Comparison of ENCODE assay signal across 8 mouse cellular contexts in the genomic region with DNA sequence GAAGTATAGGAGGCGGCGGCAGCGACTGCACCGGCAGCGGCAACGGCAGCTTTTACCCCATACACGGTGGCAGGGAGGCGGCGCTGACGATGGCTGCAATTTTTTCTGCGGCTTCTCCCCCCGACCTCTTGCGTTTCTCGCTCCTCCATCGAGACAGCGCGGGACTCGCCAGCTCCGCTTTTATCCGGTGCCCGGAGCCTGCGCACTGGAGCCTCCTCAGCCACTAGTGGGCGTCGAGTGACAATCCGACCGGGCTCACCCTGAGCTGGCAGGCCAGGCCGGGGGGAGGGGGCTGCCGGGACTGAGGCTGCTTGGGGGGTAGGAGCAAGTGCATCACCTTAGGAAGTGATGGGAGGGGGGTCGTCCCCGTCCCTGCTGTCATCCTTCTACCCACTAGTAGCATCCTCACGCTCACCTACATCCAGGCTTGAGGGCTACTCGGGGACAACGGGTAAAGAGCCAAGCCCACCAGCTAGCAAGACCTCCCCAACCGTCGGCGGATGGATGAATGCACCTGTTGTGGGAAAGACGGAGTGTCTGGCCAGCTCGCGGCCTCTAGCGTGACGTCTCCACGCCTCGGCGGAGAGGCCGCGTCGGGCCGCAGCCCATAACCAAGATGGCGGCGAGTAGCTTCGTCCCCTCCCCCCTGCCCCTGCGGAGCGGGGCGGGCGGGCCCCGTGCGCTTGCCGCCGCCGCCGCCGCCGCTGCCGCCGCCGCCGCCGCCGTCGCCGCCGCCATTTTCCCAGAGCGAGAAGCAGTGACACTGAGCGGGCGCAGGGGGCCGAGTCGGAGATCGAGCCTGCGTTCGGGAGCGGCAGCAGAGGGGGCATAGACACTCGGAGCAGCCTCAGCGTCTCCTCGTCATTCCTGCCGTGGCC. TPM values are rescaled to one million over a fixed set of nuclear protein-coding genes. Genes with fewer than 3 reads are reported as not detected.
DNase-seq lines count a peak whose midpoint lies in the region; ATAC-seq and TF ChIP-seq lines count a peak whose summit lies in the region.

Gene Kmt2e (plus strand): TSS at position 722 of the 878 bp plus-strand sequence.

- H3K27ac ChIP-seq in CH12.LX (ENCODE audit: insufficient read depth, low read depth), result peak within 1 kb of the TSS; percentile 100
- peak within 1 kb of the TSS; percentile 100 for H3K27ac ChIP-seq in forebrain, embryonic 10.5 days
- peak within 1 kb of the TSS; percentile 98 to 100 for H3K27ac ChIP-seq in heart, embryonic 14.5 days (replicated peaks in 1 of 2; ENCODE audit: control insufficient read depth in 1 of 2, insufficient read depth in 1 of 2, low read depth in 2 of 2, low read length in 2 of 2)
- peak within 1 kb of the TSS; percentile 100 for H3K27ac ChIP-seq in liver, embryonic 13.5 days
- H3K27ac ChIP-seq in stomach, embryonic 14.5 days (ENCODE audit: low read length), result peak within 1 kb of the TSS; percentile 100

- peak; percentile 79 for ATAC-seq in heart, embryonic 14.5 days (ENCODE audit: insufficient number of reproducible peaks, insufficient read depth, low FRiP score, low read depth)
- peak; percentile 66 for ATAC-seq in liver, embryonic 13.5 days (ENCODE audit: low read depth)
- ATAC-seq in stomach, embryonic 14.5 days (ENCODE audit: insufficient number of reproducible peaks, insufficient read depth, low FRiP score, low read depth), result peak; percentile 78

- H3K79me2 ChIP-seq in CH12.LX (replicated peaks; ENCODE audit: control insufficient read depth, extremely low read depth, insufficient read depth, poor library complexity, severe bottlenecking), result peaks cover 58% of the 10 kb centered on the region

- no peaks in the 10 kb centered on the region for H3K9me3 ChIP-seq in CH12.LX (replicated peaks; ENCODE audit: low read length)
- no peaks in the 10 kb centered on the region for H3K9me3 ChIP-seq in forebrain, embryonic 10.5 days
- H3K9me3 ChIP-seq in heart, embryonic 14.5 days (ENCODE audit: control insufficient read depth, low read length), result no peaks in the 10 kb centered on the region
- H3K9me3 ChIP-seq in liver, embryonic 13.5 days (replicated peaks), result no peaks in the 10 kb centered on the region
- no peaks in the 10 kb centered on the region for H3K9me3 ChIP-seq in stomach, embryonic 14.5 days (ENCODE audit: control insufficient read depth, low read depth, low read length)

- peak within 1 kb of the TSS; percentile 76 to 98 (median 92) for H3K4me3 ChIP-seq in CH12.LX (replicated peaks in 1 of 3; ENCODE audit: low read depth in 2 of 3, low read length in 2 of 3, poor library complexity in 1 of 3)
- peak within 1 kb of the TSS; percentile 96 for H3K4me3 ChIP-seq in forebrain, embryonic 10.5 days
- H3K4me3 ChIP-seq in heart, embryonic 14.5 days (ENCODE audit: control insufficient read depth in 1 of 2, insufficient read depth in 1 of 2, low read depth in 1 of 2, low read length in 2 of 2), result peak within 1 kb of the TSS; percentile 67 to 76
- H3K4me3 ChIP-seq in liver, embryonic 13.5 days (replicated peaks), result peak within 1 kb of the TSS; percentile 97
- peak within 1 kb of the TSS; percentile 81 for H3K4me3 ChIP-seq in stomach, embryonic 14.5 days (ENCODE audit: low read depth, low read length)

- peak within 1 kb of the TSS; percentile 7; the same call in 1 of the 2 replicates for H3K4me2 ChIP-seq in CH12.LX (ENCODE audit: insufficient read depth, low read depth, poor library complexity, severe bottlenecking)
- peak within 1 kb of the TSS; percentile 97 for H3K4me2 ChIP-seq in heart, embryonic 14.5 days (ENCODE audit: low read length)
- H3K4me2 ChIP-seq in liver, embryonic 13.5 days, result peak within 1 kb of the TSS; percentile 90
- H3K4me2 ChIP-seq in stomach, embryonic 14.5 days (replicated peaks; ENCODE audit: low read depth, low read length), result peak within 1 kb of the TSS; percentile 57

- H3K27me3 ChIP-seq in CH12.LX (replicated peaks), result no peaks in the 10 kb centered on the region
- no peaks in the 10 kb centered on the region for H3K27me3 ChIP-seq in forebrain, embryonic 10.5 days (ENCODE audit: poor library complexity, severe bottlenecking)
- H3K27me3 ChIP-seq in heart, embryonic 14.5 days (ENCODE audit: control insufficient read depth, insufficient read depth, low read length), result no peaks in the 10 kb centered on the region
- no peaks in the 10 kb centered on the region for H3K27me3 ChIP-seq in liver, embryonic 13.5 days
- H3K27me3 ChIP-seq in stomach, embryonic 14.5 days (ENCODE audit: control insufficient read depth, insufficient read depth, low read length), result no peaks in the 10 kb centered on the region

- no peak for TF ChIP-seq RAD21 in CH12.LX (IDR thresholded peaks at IDR 0.05; ENCODE audit: low read depth, low read length)

- TF ChIP-seq CTCF in CH12.LX (conservative IDR thresholded peaks at IDR 0.05 in 1 of 2, IDR thresholded peaks at IDR 0.05 in 1 of 2; ENCODE audit: low read depth in 2 of 2, low read length in 2 of 2), result peak in 1 of 2 experiments; percentile 39; a peak in 2 of 4 replicates

- TF ChIP-seq POLR2A in CH12.LX (IDR thresholded peaks at IDR 0.05; ENCODE audit: low read depth, low read length), result peak; percentile 86

- dilution Hi-C loops in CH12.LX (cut with MboI; ENCODE audit: extremely low pct_ligation_motif_present, extremely low pct_unique_long_range_greater_than_20kb, low sequenced_read_pairs), result no loop called here

- in situ Hi-C loops in CH12.LX (cut with MboI; ENCODE audit: low pct_ligation_motif_present, low pct_unique_long_range_greater_than_20kb, low sequenced_read_pairs), result no loop called here

- H3K36me3 ChIP-seq in CH12.LX (replicated peaks in 1 of 2; ENCODE audit: control insufficient read depth in 1 of 2, insufficient read depth in 1 of 2, low read length in 1 of 2), result no peaks in the 10 kb centered on the region
- H3K36me3 ChIP-seq in forebrain, embryonic 10.5 days (replicated peaks), result no peaks in the 10 kb centered on the region; the same call in 1 of the 2 replicates
- no peaks in the 10 kb centered on the region for H3K36me3 ChIP-seq in heart, embryonic 14.5 days (ENCODE audit: control insufficient read depth, insufficient read depth, low read length)
- no peaks in the 10 kb centered on the region for H3K36me3 ChIP-seq in liver, embryonic 13.5 days
- no peaks in the 10 kb centered on the region for H3K36me3 ChIP-seq in stomach, embryonic 14.5 days (ENCODE audit: control insufficient read depth, insufficient read depth, low read length)

- under 1% methylated on average over 84 of the region's 85 CpGs for WGBS in forebrain, embryonic 10.5 days
- 1% methylated on average over 74 of the region's 85 CpGs for WGBS in heart, embryonic 14.5 days
- WGBS in liver, embryonic 13.5 days (ENCODE audit: insufficient replicate concordance), result under 1% methylated on average over 79 of the region's 85 CpGs
- under 1% methylated on average over 79 of the region's 85 CpGs for WGBS in stomach, embryonic 14.5 days

- peak within 1 kb of the TSS; percentile 89 for H3K9ac ChIP-seq in CH12.LX (ENCODE audit: insufficient read depth, low read depth)
- peak within 1 kb of the TSS; percentile 100 for H3K9ac ChIP-seq in heart, embryonic 14.5 days (ENCODE audit: low read length)
- H3K9ac ChIP-seq in liver, embryonic 13.5 days, result peak within 1 kb of the TSS; percentile 100
- peak within 1 kb of the TSS; percentile 99 for H3K9ac ChIP-seq in stomach, embryonic 14.5 days (replicated peaks; ENCODE audit: low read depth, low read length)

- TF ChIP-seq EP300 in CH12.LX (IDR thresholded peaks at IDR 0.05; ENCODE audit: low read length), result no peak

- peaks cover 0 to 8% of the 10 kb centered on the region in 2 experiments; a peak in 2 of 4 replicates for H3K4me1 ChIP-seq in CH12.LX (ENCODE audit: control insufficient read depth in 1 of 2, insufficient read depth in 2 of 2)
- H3K4me1 ChIP-seq in forebrain, embryonic 10.5 days, result peaks cover 46% of the 10 kb centered on the region
- H3K4me1 ChIP-seq in heart, embryonic 14.5 days (ENCODE audit: control insufficient read depth in 2 of 2, insufficient read depth in 2 of 2, low read length in 2 of 2), result peaks cover 0 to 25% of the 10 kb centered on the region in 2 experiments; a peak in 2 of 4 replicates
- peaks cover 34% of the 10 kb centered on the region for H3K4me1 ChIP-seq in liver, embryonic 13.5 days (replicated peaks)
- H3K4me1 ChIP-seq in stomach, embryonic 14.5 days (ENCODE audit: control insufficient read depth, insufficient read depth, low read length), result peaks cover 17% of the 10 kb centered on the region; the same call in 1 of the 2 replicates

- DNase-seq in CH12.LX (ENCODE audit: extremely low read depth), result peak; percentile 79
- peak; percentile 73 for DNase-seq in c-Kit-positive CD71-negative TER-119-negative erythroid progenitor cells, embryonic 14.5 days (ENCODE audit: low read depth)
- peak; percentile 89 for DNase-seq in forebrain, embryonic 10.5 days (ENCODE audit: extremely low spot score, low spot score)
- peak; percentile 95 for DNase-seq in kidney, postnatal 14 days
- peak; percentile 83 for DNase-seq in liver, embryonic 13.5 days
- peak; percentile 92 to 94 for DNase-seq in natural killer cell, adult 2 months (ENCODE audit: low spot score in 2 of 2)

TF ChIP-seq in CH12.LX, 34 proteins besides CTCF, POLR2A, EP300 and RAD21 (continues in another document):
- TF ChIP-seq ZMIZ1 (IDR thresholded peaks at IDR 0.05; ENCODE audit: low read depth, low read length), result peak; percentile 50
- 0 out of 2 replicates have a peak, but pooled peaks have one; percentile 36 for TF ChIP-seq KAT2A (IDR thresholded peaks at IDR 0.05; ENCODE audit: insufficient replicate concordance, low read length)
- no peak for TF ChIP-seq ZC3H11A (IDR thresholded peaks at IDR 0.05; ENCODE audit: low read depth, low read length)
- TF ChIP-seq CHD1 (IDR thresholded peaks at IDR 0.05; ENCODE audit: low read depth, low read length), result peak; percentile 45; the same call in 1 of the 2 replicates
- no peak for TF ChIP-seq MAFK (IDR thresholded peaks at IDR 0.05; ENCODE audit: insufficient replicate concordance, low read length)
- TF ChIP-seq MEF2A (IDR thresholded peaks at IDR 0.05; ENCODE audit: borderline replicate concordance, low read depth, low read length), result peak; percentile 52; the same call in 1 of the 2 replicates
- peak; percentile 69 for TF ChIP-seq TCF12 (IDR thresholded peaks at IDR 0.05; ENCODE audit: low read depth, low read length)
- no peak for TF ChIP-seq USF2 (conservative IDR thresholded peaks at IDR 0.05; ENCODE audit: low read depth, low read length)
- TF ChIP-seq ETS1 (conservative IDR thresholded peaks at IDR 0.05; ENCODE audit: low read depth, low read length), result peak; percentile 17; the same call in 1 of the 2 replicates
- no peak; the same call in 1 of the 2 replicates for TF ChIP-seq TBP (conservative IDR thresholded peaks at IDR 0.05; ENCODE audit: low read depth, low read length)

RNA-seq across cellular contexts. Expression of gene Kmt2e, which starts in this region (rescaled TPM):
- total RNA-seq in CH12.LX (2012; rRNA removed), result 21.2 and 21.3 TPM in 2 replicates
- 7.2 and 10.2 TPM in 2 replicates for total RNA-seq in CH12.LX (2014; rRNA removed)
- polyA plus RNA-seq in CH12.LX (2012; ENCODE audit: insufficient read length, low read depth), result 24.6 and 29.7 TPM in 2 replicates
- polyA plus RNA-seq in forebrain, embryonic 10.5 days (2016; fragmentation: Nextera tagmentation; extraction: Ambion mirVana), result 85.8 and 86.1 TPM in 2 replicates
- 61.2 and 63.4 TPM in 2 replicates for polyA plus RNA-seq in heart, embryonic 14.5 days (2014; fragmentation: Nextera tagmentation; extraction: Ambion mirVana)
- 37.1 and 37.9 TPM in 2 replicates for polyA plus RNA-seq in liver, embryonic 13.5 days (2015; fragmentation: Nextera tagmentation; extraction: Ambion mirVana)
- 103 TPM in 2 replicates for polyA plus RNA-seq in stomach, embryonic 14.5 days (2014; fragmentation: Nextera tagmentation; extraction: Ambion mirVana)

Comparison
In these comparisons a context has a peak if more than half of its experiments do, and no peak if none do; other contexts are left out.
1. Peak in every context shown above with its lines: DNase-seq, ATAC-seq, H3K4me3 ChIP-seq and H3K27ac ChIP-seq.
2. H3K4me2 ChIP-seq: peak in every context shown above with its lines; median percentile 97 in heart, embryonic 14.5 days; 90 in liver, embryonic 13.5 days; 57 in stomach, embryonic 14.5 days; 7 in CH12.LX.